Mouse (Mus musculus): ENCODE data around the gene Ear1. TPM values are rescaled to one million over a fixed set of nuclear protein-coding genes. Genes with fewer than 3 reads are reported as not detected.
A peak's percentile ranks its signal among the peaks of the same experiment; 100 is the strongest.
"Not testable (repeated sequence)": the region's sequence is repeated elsewhere in the genome, so short reads cannot be mapped to it uniquely, and the experiment has no call there.

The Ear1 gene
- polyA plus RNA-seq, 2 experiments = 3.2 to 18.7 TPM

- not testable (repeated sequence) for H3K4me3 ChIP-seq (ENCODE audit: insufficient read depth in 1 of 2, low read depth in 2 of 2, low read length in 2 of 2); H3K27me3 ChIP-seq (ENCODE audit: control insufficient read depth, insufficient read depth, low read length); H3K27ac ChIP-seq; H3K4me2 ChIP-seq (ENCODE audit: low read depth); H3K9me3 ChIP-seq (ENCODE audit: control insufficient read depth, low read length); DNase-seq (ENCODE audit: low read depth in 3 of 3, low spot score in 3 of 3); H3K9ac ChIP-seq (replicated peaks); H3K4me1 ChIP-seq (replicated peaks; ENCODE audit: control insufficient read depth in 2 of 2, insufficient read depth in 2 of 2, low read length in 1 of 2); H3K36me3 ChIP-seq (replicated peaks; ENCODE audit: control insufficient read depth, insufficient read depth, low read depth)
- peak; percentile 75 for ATAC-seq (ENCODE audit: insufficient read depth)
- peak; percentile 81 for TF ChIP-seq EP300 (IDR thresholded peaks at IDR 0.05; ENCODE audit: low read depth)
- WGBS (ENCODE audit: insufficient replicate concordance) = 38% methylated on average over 5 of the region's 5 CpGs
Observed at GRCm38 (mm10) chr14:43879966-43880545, 4.7 kb upstream of the Ear1 start.

DNA sequence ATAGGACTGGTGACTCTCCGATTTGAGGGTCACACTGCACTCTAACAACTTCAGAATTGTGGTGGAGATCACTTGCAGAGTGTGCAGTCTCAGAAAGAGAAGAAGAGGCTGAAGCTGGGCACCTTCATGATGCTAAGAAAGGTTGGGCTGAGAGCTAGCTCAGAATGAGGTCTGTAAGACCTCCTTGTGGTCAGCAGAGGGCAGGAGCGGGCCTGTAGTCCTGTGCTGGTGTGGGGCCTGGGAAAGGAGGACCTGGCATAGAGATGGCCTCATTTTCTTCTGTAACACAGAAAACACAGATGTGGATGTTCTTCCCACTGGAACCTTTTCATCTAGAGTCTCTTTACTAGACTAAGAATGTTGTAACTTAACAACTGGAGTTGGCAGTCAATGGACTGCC, 2.5 kb upstream of the Ear1 start:
- not testable (repeated sequence) for H3K4me2 ChIP-seq (ENCODE audit: low read depth); H3K27me3 ChIP-seq (ENCODE audit: control insufficient read depth, insufficient read depth, low read length); H3K36me3 ChIP-seq (replicated peaks; ENCODE audit: control insufficient read depth, insufficient read depth, low read depth); H3K27ac ChIP-seq; H3K4me1 ChIP-seq (replicated peaks; ENCODE audit: control insufficient read depth in 2 of 2, insufficient read depth in 2 of 2, low read length in 1 of 2); H3K4me3 ChIP-seq (ENCODE audit: insufficient read depth in 1 of 2, low read depth in 2 of 2, low read length in 2 of 2); H3K9ac ChIP-seq (replicated peaks); DNase-seq (ENCODE audit: low read depth in 3 of 3, low spot score in 3 of 3); H3K9me3 ChIP-seq (ENCODE audit: control insufficient read depth, low read length)
- 25% methylated on average over 1 of the region's 2 CpGs for WGBS (ENCODE audit: insufficient replicate concordance)
- peak; percentile 65 for ATAC-seq (ENCODE audit: insufficient read depth)

- peak; percentile 40 for TF ChIP-seq EP300 (IDR thresholded peaks at IDR 0.05; ENCODE audit: low read depth)
Observed at GRCm38 (mm10) chr14:43874862-43875261, 455 bp downstream of the Ear1 start.

GRCm38 (mm10) chr14:43860522-43860921, 14.8 kb downstream of the Ear1 start:
- not testable (repeated sequence) for DNase-seq (ENCODE audit: low read depth in 3 of 3, low spot score in 3 of 3); H3K9me3 ChIP-seq (ENCODE audit: control insufficient read depth, low read length); H3K4me3 ChIP-seq (ENCODE audit: insufficient read depth in 1 of 2, low read depth in 2 of 2, low read length in 2 of 2); ATAC-seq (ENCODE audit: insufficient read depth); H3K9ac ChIP-seq (replicated peaks); H3K4me1 ChIP-seq (replicated peaks; ENCODE audit: control insufficient read depth in 2 of 2, insufficient read depth in 2 of 2, low read length in 1 of 2); H3K4me2 ChIP-seq (ENCODE audit: low read depth); H3K36me3 ChIP-seq (replicated peaks; ENCODE audit: control insufficient read depth, insufficient read depth, low read depth); H3K27ac ChIP-seq; H3K27me3 ChIP-seq (ENCODE audit: control insufficient read depth, insufficient read depth, low read length)
- peak; percentile 60 for TF ChIP-seq CTCF (IDR thresholded peaks at IDR 0.05; ENCODE audit: low read depth)
- 14% methylated on average over 2 of the region's 2 CpGs for WGBS (ENCODE audit: insufficient replicate concordance)

More at GRCm38 (mm10) chr14:43874862-43875261, 455 bp downstream of the Ear1 start:
- H3K36me3 ChIP-seq (replicated peaks; ENCODE audit: control insufficient read depth, insufficient read depth, low read depth); DNase-seq (ENCODE audit: low read depth in 3 of 3, low spot score in 3 of 3); H3K4me3 ChIP-seq (ENCODE audit: insufficient read depth in 1 of 2, low read depth in 2 of 2, low read length in 2 of 2); H3K4me1 ChIP-seq (replicated peaks; ENCODE audit: control insufficient read depth in 2 of 2, insufficient read depth in 2 of 2, low read length in 1 of 2); H3K9ac ChIP-seq (replicated peaks); H3K27ac ChIP-seq; H3K27me3 ChIP-seq (ENCODE audit: control insufficient read depth, insufficient read depth, low read length); H3K9me3 ChIP-seq (ENCODE audit: control insufficient read depth, low read length); H3K4me2 ChIP-seq (ENCODE audit: low read depth); ATAC-seq (ENCODE audit: insufficient read depth): not testable (repeated sequence)
- WGBS (ENCODE audit: insufficient replicate concordance) = 39% methylated on average over 3 of the region's 3 CpGs

DNA sequence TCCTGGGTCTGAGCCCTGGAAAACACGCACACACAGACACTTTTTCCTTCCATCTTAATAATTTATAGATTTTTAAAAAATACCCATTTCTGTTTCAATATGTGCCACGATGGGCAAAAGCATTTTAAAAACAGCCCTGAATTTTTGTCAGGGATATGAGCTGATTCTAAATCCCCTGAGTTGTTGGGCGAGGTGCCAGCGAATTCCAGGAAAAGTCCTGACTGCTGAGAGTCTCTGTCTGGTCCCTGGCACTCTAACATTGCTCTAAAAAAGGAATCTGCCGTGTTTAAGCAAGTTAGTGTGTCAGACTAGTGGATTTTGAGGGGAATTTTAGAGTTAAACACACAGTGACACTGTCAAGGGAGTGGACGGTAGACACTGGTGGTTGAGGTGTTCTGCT, 15.9 kb downstream of the Ear1 start:
- not testable (repeated sequence) for H3K9ac ChIP-seq (replicated peaks); H3K27ac ChIP-seq; H3K27me3 ChIP-seq (ENCODE audit: control insufficient read depth, insufficient read depth, low read length); H3K4me2 ChIP-seq (ENCODE audit: low read depth); H3K4me1 ChIP-seq (replicated peaks; ENCODE audit: control insufficient read depth in 2 of 2, insufficient read depth in 2 of 2, low read length in 1 of 2); ATAC-seq (ENCODE audit: insufficient read depth); H3K36me3 ChIP-seq (replicated peaks; ENCODE audit: control insufficient read depth, insufficient read depth, low read depth); H3K9me3 ChIP-seq (ENCODE audit: control insufficient read depth, low read length); H3K4me3 ChIP-seq (ENCODE audit: insufficient read depth in 1 of 2, low read depth in 2 of 2, low read length in 2 of 2); DNase-seq (ENCODE audit: low read depth in 3 of 3, low spot score in 3 of 3)
- WGBS (ENCODE audit: insufficient replicate concordance) = 45% methylated on average over 4 of the region's 6 CpGs

DNA sequence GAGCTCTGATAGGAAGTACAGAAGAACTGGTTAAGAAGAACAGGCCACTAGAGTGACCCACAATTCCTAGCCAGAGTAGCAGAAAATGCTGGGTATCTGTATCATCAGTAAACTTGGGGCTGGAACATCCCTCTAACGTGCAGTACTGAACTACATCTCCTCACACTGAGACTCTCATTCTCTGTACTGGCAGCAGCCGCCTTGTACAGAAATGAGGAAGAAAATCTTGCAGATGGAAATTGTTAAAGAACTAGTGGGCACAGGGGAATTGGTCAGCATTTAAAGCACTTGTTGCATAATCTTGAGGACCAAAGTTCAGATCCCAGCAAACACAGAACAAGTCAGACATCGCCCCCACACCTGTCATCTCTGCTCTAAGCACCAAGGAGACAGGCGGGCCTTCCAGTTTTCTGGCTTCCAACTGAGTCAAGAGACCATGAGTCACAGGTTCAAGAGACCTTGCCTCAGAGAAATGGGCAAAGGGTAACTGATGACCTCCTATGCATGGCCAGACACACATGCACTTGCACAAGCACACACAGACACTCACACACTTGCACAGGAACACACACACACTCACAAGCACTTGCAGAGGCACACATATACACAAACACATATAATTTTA, 31.3 kb downstream of the Ear1 start:
- not testable (repeated sequence) for DNase-seq (ENCODE audit: low read depth in 3 of 3, low spot score in 3 of 3); H3K36me3 ChIP-seq (replicated peaks; ENCODE audit: control insufficient read depth, insufficient read depth, low read depth); H3K4me3 ChIP-seq (ENCODE audit: insufficient read depth in 1 of 2, low read depth in 2 of 2, low read length in 2 of 2); H3K9me3 ChIP-seq (ENCODE audit: control insufficient read depth, low read length); H3K9ac ChIP-seq (replicated peaks); ATAC-seq (ENCODE audit: insufficient read depth); H3K27me3 ChIP-seq (ENCODE audit: control insufficient read depth, insufficient read depth, low read length); H3K4me2 ChIP-seq (ENCODE audit: low read depth); H3K27ac ChIP-seq; H3K4me1 ChIP-seq (replicated peaks; ENCODE audit: control insufficient read depth in 2 of 2, insufficient read depth in 2 of 2, low read length in 1 of 2)
- WGBS (ENCODE audit: insufficient replicate concordance) = 44% methylated on average over 4 of the region's 4 CpGs

GRCm38 (mm10) chr14:43840976-43841375, 34.3 kb downstream of the Ear1 start:
- WGBS (ENCODE audit: insufficient replicate concordance) = no CpG with 5 or more reads among the region's 1 CpGs
- not testable (repeated sequence) for H3K4me3 ChIP-seq (ENCODE audit: insufficient read depth in 1 of 2, low read depth in 2 of 2, low read length in 2 of 2); H3K4me1 ChIP-seq (replicated peaks; ENCODE audit: control insufficient read depth in 2 of 2, insufficient read depth in 2 of 2, low read length in 1 of 2); H3K36me3 ChIP-seq (replicated peaks; ENCODE audit: control insufficient read depth, insufficient read depth, low read depth); H3K9ac ChIP-seq (replicated peaks); H3K9me3 ChIP-seq (ENCODE audit: control insufficient read depth, low read length); ATAC-seq (ENCODE audit: insufficient read depth); H3K27ac ChIP-seq; H3K27me3 ChIP-seq (ENCODE audit: control insufficient read depth, insufficient read depth, low read length); DNase-seq (ENCODE audit: low read depth in 3 of 3, low spot score in 3 of 3); H3K4me2 ChIP-seq (ENCODE audit: low read depth)

DNA sequence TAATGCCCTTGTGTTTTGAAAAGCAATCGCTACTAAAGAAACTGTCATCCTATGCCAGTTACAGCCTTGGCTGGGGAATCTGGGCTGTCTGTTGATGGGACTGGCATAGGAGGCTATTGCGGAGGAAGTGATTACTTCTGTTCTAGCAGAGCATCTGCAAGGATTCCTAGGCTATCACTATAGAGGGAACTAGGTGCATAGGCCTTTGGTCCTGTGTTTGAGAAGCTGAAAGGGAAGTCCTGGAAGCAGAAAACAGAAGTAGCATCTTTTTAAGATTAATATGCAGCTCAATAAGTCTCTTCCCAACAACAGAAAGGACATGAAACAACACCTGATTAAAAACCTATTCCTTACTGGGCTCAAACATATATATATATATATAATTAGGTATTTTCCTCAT, 40.0 kb downstream of the Ear1 start:
- H3K36me3 ChIP-seq (replicated peaks; ENCODE audit: control insufficient read depth, insufficient read depth, low read depth); H3K4me3 ChIP-seq (ENCODE audit: insufficient read depth in 1 of 2, low read depth in 2 of 2, low read length in 2 of 2); H3K4me2 ChIP-seq (ENCODE audit: low read depth); H3K9ac ChIP-seq (replicated peaks); H3K27ac ChIP-seq; H3K9me3 ChIP-seq (ENCODE audit: control insufficient read depth, low read length); ATAC-seq (ENCODE audit: insufficient read depth); H3K27me3 ChIP-seq (ENCODE audit: control insufficient read depth, insufficient read depth, low read length); DNase-seq (ENCODE audit: low read depth in 3 of 3, low spot score in 3 of 3); H3K4me1 ChIP-seq (replicated peaks; ENCODE audit: control insufficient read depth in 2 of 2, insufficient read depth in 2 of 2, low read length in 1 of 2): not testable (repeated sequence)
- 71% methylated on average over 2 of the region's 2 CpGs for WGBS (ENCODE audit: insufficient replicate concordance)

All from liver, embryonic 14.5 days (tissue).